Mouse (Mus musculus) lung, embryonic 15.5 days (tissue): Measurements from ENCODE around the gene Aif1. TPM values are rescaled to one million over a fixed set of nuclear protein-coding genes. Genes with fewer than 3 reads are reported as not detected.

ENCODE experiments used
- ATAC-seq: fragments of 200-750 bp; cut with Nextera tagmentation; 2 replicates; pipeline ENCODE4 v1.8.0; 2017; ENCODE audit warnings: moderate number of reproducible peaks, borderline replicate concordance; ENCODE audit not compliant: low FRiP score, low TSS enrichment; ENCODE audit errors: extremely low read depth
- H3K27ac ChIP-seq: fragments of 300-500 bp; sonication (generic); 2 replicates; pipeline ENCODE4 v1.5.1; 2015; ENCODE audit warnings: moderate library complexity, mild to moderate bottlenecking, inconsistent platforms
- H3K27me3 ChIP-seq: fragments of 300-500 bp; sonication (generic); 2 replicates; pipeline ENCODE4 v1.6.1; 2015; ENCODE audit warnings: inconsistent platforms
- H3K36me3 ChIP-seq: fragments of 300-500 bp; sonication (generic); 2 replicates; pipeline ENCODE4 v1.6.1; 2015; ENCODE audit warnings: inconsistent platforms
- H3K4me1 ChIP-seq: fragments of 300-500 bp; sonication (generic); 2 replicates; pipeline ENCODE4 v1.6.1; 2015; ENCODE audit warnings: inconsistent platforms
- H3K4me2 ChIP-seq: fragments of 300-500 bp; sonication (generic); 2 replicates; pipeline ENCODE4 v1.6.1; 2015; ENCODE audit warnings: inconsistent platforms, mild to moderate bottlenecking, moderate library complexity
- H3K4me3 ChIP-seq: fragments of 300-500 bp; sonication (generic); 2 replicates; pipeline ENCODE4 v1.5.1; 2015; ENCODE audit warnings: mild to moderate bottlenecking, inconsistent platforms
- H3K9ac ChIP-seq: fragments of 300-500 bp; sonication (generic); 2 replicates; pipeline ENCODE4 v1.6.1; 2015; ENCODE audit warnings: inconsistent platforms
- H3K9me3 ChIP-seq: fragments of 300-500 bp; sonication (generic); 2 replicates; pipeline ENCODE4 v1.6.1; 2016; ENCODE audit warnings: inconsistent platforms
- WGBS: fragments of 180-500 bp; shearing (Covaris S2); methylation state at CpG from one replicate; pipeline ENCODE4 v1.1.7; 2015; 5-methylcytosine and 5-hydroxymethylcytosine counted together
- polyA plus RNA-seq: library from polyadenylated mRNA; unstranded; fragments of >200 nt; fragmentation: Nextera tagmentation; extraction: Ambion mirVana; gene quantifications from 2 replicates; pipeline ENCODE4 v1.2.1, GENCODE M21; 2015

The Aif1 gene
- polyA plus RNA-seq: 6.9 and 9.0 TPM in 2 replicates

GRCm38 (mm10) chr17:35175968-35176367 is at the start of gene Aif1:
Gene Aif1, minus strand, starts transcription at chr17:35176068.
- Histone ChIP-seq H3K9ac (no peak within 1 kb of the TSS), H3K4me2 (no peak within 1 kb of the TSS), H3K27me3 (no peaks in the 10 kb centered on the region), H3K9me3 (no peaks in the 10 kb centered on the region), H3K36me3 (no peaks in the 10 kb centered on the region), H3K27ac (no peak within 1 kb of the TSS), H3K4me1 (no peaks in the 10 kb centered on the region), H3K4me3 (no peak within 1 kb of the TSS)
- no peak for ATAC-seq
- 33% methylated on average over 2 of the region's 2 CpGs for WGBS

- ATAC-seq: no peak
- H3K36me3 ChIP-seq: peaks cover 49% of the 10 kb centered on the region
- H3K9me3 ChIP-seq: no peaks in the 10 kb centered on the region
- no peak overlapping the region for H3K9ac ChIP-seq
- H3K4me3 ChIP-seq: no peak overlapping the region
- no peaks in the 10 kb centered on the region for H3K27me3 ChIP-seq
- H3K4me2 ChIP-seq: no peak overlapping the region
- H3K4me1 ChIP-seq: peaks cover 6% of the 10 kb centered on the region
- no peak overlapping the region for H3K27ac ChIP-seq
- 91% methylated on average over 5 of the region's 5 CpGs for WGBS
These were observed 49.6 kb upstream of the Aif1 start for GRCm38 (mm10) chr17:35225456-35225855.

- H3K4me3 ChIP-seq: no peak overlapping the region
- no peak for ATAC-seq
- no peaks in the 10 kb centered on the region for H3K27me3 ChIP-seq
- peaks cover 49% of the 10 kb centered on the region for H3K36me3 ChIP-seq
- H3K27ac ChIP-seq: no peak overlapping the region
- 92% methylated on average over 4 of the region's 4 CpGs for WGBS
- H3K9me3 ChIP-seq: no peaks in the 10 kb centered on the region
- peaks cover 14% of the 10 kb centered on the region for H3K4me1 ChIP-seq
- no peak overlapping the region for H3K4me2 ChIP-seq
- no peak overlapping the region for H3K9ac ChIP-seq
These were observed 48.8 kb upstream of the Aif1 start for GRCm38 (mm10) chr17:35224641-35225040.

- Histone ChIP-seq H3K36me3 (peaks cover 35% of the 10 kb centered on the region), H3K27ac (peak overlapping the region; percentile 58), H3K4me2 (no peak overlapping the region), H3K4me3 (no peak overlapping the region), H3K27me3 (no peaks in the 10 kb centered on the region), H3K4me1 (peaks cover 21% of the 10 kb centered on the region), H3K9ac (no peak overlapping the region), H3K9me3 (no peaks in the 10 kb centered on the region)
- WGBS: 57% methylated on average over 6 of the region's 6 CpGs
- ATAC-seq: no peak
These were observed 46.4 kb upstream of the Aif1 start for GRCm38 (mm10) chr17:35222299-35222698.

GRCm38 (mm10) chr17:35220156-35220952 is 44.5 kb upstream of the Aif1 start, which contains the start of gene Gm16181:
Gene Gm16181, plus strand, starts transcription at chr17:35220834.
- H3K4me3 ChIP-seq: no peak within 1 kb of the TSS
- no peak within 1 kb of the TSS for H3K4me2 ChIP-seq
- no peaks in the 10 kb centered on the region for H3K9me3 ChIP-seq
- ATAC-seq: peak; percentile 48; the same call in 1 of the 2 replicates
- no peaks in the 10 kb centered on the region for H3K27me3 ChIP-seq
- H3K36me3 ChIP-seq: peaks cover 25% of the 10 kb centered on the region
- H3K9ac ChIP-seq: no peak within 1 kb of the TSS
- peaks cover 21% of the 10 kb centered on the region for H3K4me1 ChIP-seq
- peak within 1 kb of the TSS; percentile 78 for H3K27ac ChIP-seq
- 62% methylated on average over 28 of the region's 28 CpGs for WGBS

GRCm38 (mm10) chr17:35219601-35220041 is 43.8 kb upstream of the Aif1 start:
- Histone ChIP-seq H3K27me3 (no peaks in the 10 kb centered on the region), H3K9ac (no peak overlapping the region), H3K4me1 (peaks cover 21% of the 10 kb centered on the region), H3K9me3 (no peaks in the 10 kb centered on the region), H3K4me2 (no peak overlapping the region), H3K36me3 (peaks cover 20% of the 10 kb centered on the region), H3K4me3 (no peak overlapping the region), H3K27ac (peak overlapping the region; percentile 73)
- no peak for ATAC-seq
- WGBS: 76% methylated on average over 6 of the region's 6 CpGs

GRCm38 (mm10) chr17:35218516-35219193 is 42.8 kb upstream of the Aif1 start:
- peak overlapping the region; percentile 73 for H3K27ac ChIP-seq
- no peak overlapping the region for H3K4me2 ChIP-seq
- peaks cover 21% of the 10 kb centered on the region for H3K4me1 ChIP-seq
- H3K27me3 ChIP-seq: no peaks in the 10 kb centered on the region
- H3K9me3 ChIP-seq: no peaks in the 10 kb centered on the region
- H3K36me3 ChIP-seq: peaks cover 14% of the 10 kb centered on the region
- ATAC-seq: peak; percentile 25; the same call in 1 of the 2 replicates
- WGBS: 68% methylated on average over 18 of the region's 18 CpGs
- H3K9ac ChIP-seq: no peak overlapping the region
- H3K4me3 ChIP-seq: no peak overlapping the region

GRCm38 (mm10) chr17:35213071-35213470 is 37.2 kb upstream of the Aif1 start:
- no peaks in the 10 kb centered on the region for H3K27me3 ChIP-seq
- no peak for ATAC-seq
- 91% methylated on average over 5 of the region's 5 CpGs for WGBS
- H3K4me1 ChIP-seq: no peaks in the 10 kb centered on the region
- H3K9ac ChIP-seq: no peak overlapping the region
- H3K36me3 ChIP-seq: no peaks in the 10 kb centered on the region
- no peak overlapping the region for H3K4me3 ChIP-seq
- no peaks in the 10 kb centered on the region for H3K9me3 ChIP-seq
- no peak overlapping the region for H3K27ac ChIP-seq
- H3K4me2 ChIP-seq: no peak overlapping the region

GRCm38 (mm10) chr17:35210593-35210992 is 34.7 kb upstream of the Aif1 start:
- no peak overlapping the region for H3K9ac ChIP-seq
- no peaks in the 10 kb centered on the region for H3K36me3 ChIP-seq
- no peak overlapping the region for H3K27ac ChIP-seq
- WGBS: 45% methylated on average over 3 of the region's 3 CpGs
- no peak overlapping the region for H3K4me2 ChIP-seq
- no peak overlapping the region for H3K4me3 ChIP-seq
- ATAC-seq: no peak
- H3K4me1 ChIP-seq: no peaks in the 10 kb centered on the region
- H3K9me3 ChIP-seq: no peaks in the 10 kb centered on the region
- no peaks in the 10 kb centered on the region for H3K27me3 ChIP-seq

- no peaks in the 10 kb centered on the region for H3K36me3 ChIP-seq
- no peak overlapping the region for H3K9ac ChIP-seq
- H3K27me3 ChIP-seq: 0 out of 2 replicates have a peak, but pooled peaks cover 5% of the 10 kb centered on the region
- no peak overlapping the region for H3K27ac ChIP-seq
- WGBS: 73% methylated on average over 12 of the region's 12 CpGs
- H3K4me3 ChIP-seq: no peak overlapping the region
- no peak for ATAC-seq
- no peak overlapping the region for H3K4me2 ChIP-seq
- H3K9me3 ChIP-seq: no peaks in the 10 kb centered on the region
- H3K4me1 ChIP-seq: no peaks in the 10 kb centered on the region
These were observed 34.1 kb upstream of the Aif1 start for GRCm38 (mm10) chr17:35209785-35210535.

- Histone ChIP-seq H3K36me3 (no peaks in the 10 kb centered on the region), H3K4me2 (no peak overlapping the region), H3K27ac (no peak overlapping the region), H3K4me3 (no peak overlapping the region), H3K27me3 (peaks cover 47% of the 10 kb centered on the region), H3K4me1 (peaks cover 4% of the 10 kb centered on the region; the same call in 1 of the 2 replicates), H3K9me3 (no peaks in the 10 kb centered on the region), H3K9ac (no peak overlapping the region)
- WGBS: 59% methylated on average over 10 of the region's 10 CpGs
- ATAC-seq: no peak
These were observed 29.5 kb upstream of the Aif1 start for GRCm38 (mm10) chr17:35205380-35205769.
